Mouse (Mus musculus) heart, adult 2 months (tissue): ENCODE data around the gene Gm9944.

Experiments used
- CTCF ChIP-seq: fragments of 200-600 bp; IDR thresholded peaks from 2 replicates; pipeline ENCODE4 v1.8.1; 2022; ENCODE audit warnings: antibody characterized with exemption, mild to moderate bottlenecking, moderate library complexity
- EP300 ChIP-seq: fragments of 200-500 bp; IDR thresholded peaks from 2 replicates; pipeline ENCODE4 v1.6.1; 2011; ENCODE audit warnings: low read depth, low read length, control low read depth; ENCODE audit not compliant: insufficient read depth

GRCm38 (mm10) chr4:144441582-144441981 lies 11.5 kb downstream of the Gm9944 start:
- TF ChIP-seq EP300 (no peak), CTCF (no peak)
